Mouse (Mus musculus): ENCODE data around the gene Scgb1b24. TPM values are rescaled to one million over a fixed set of nuclear protein-coding genes. Genes with fewer than 3 reads are reported as not detected.

Gene Scgb1b24
- polyA plus RNA-seq (2015; fragmentation: Nextera tagmentation; extraction: Ambion mirVana): not detected in 2 replicates

- Histone ChIP-seq H3K4me1 (replicated peaks) (no peaks in the 10 kb centered on the region), H3K36me3 (no peaks in the 10 kb centered on the region), H3K27ac (replicated peaks) (no peak within 1 kb of the TSS), H3K9me3 (peaks cover 51% of the 10 kb centered on the region), H3K4me2 (no peak within 1 kb of the TSS), H3K27me3 (no peaks in the 10 kb centered on the region), H3K9ac (no peak within 1 kb of the TSS), H3K4me3 (no peak within 1 kb of the TSS)
- no peak for ATAC-seq (ENCODE audit: low FRiP score, low read depth)
- 80% methylated on average over 3 of the region's 3 CpGs for WGBS
These were observed at the start of gene Scgb1b24 for GRCm38 (mm10) chr7:33743499-33743898. Scgb1b24 (plus strand) TSS chr7:33743799.

- Histone ChIP-seq H3K27me3 (no peaks in the 10 kb centered on the region), H3K9ac (no peak within 1 kb of the TSS), H3K4me3 (no peak within 1 kb of the TSS), H3K36me3 (no peaks in the 10 kb centered on the region), H3K9me3 (peaks cover 58% of the 10 kb centered on the region), H3K4me2 (no peak within 1 kb of the TSS), H3K27ac (replicated peaks) (no peak within 1 kb of the TSS), H3K4me1 (replicated peaks) (no peaks in the 10 kb centered on the region)
- WGBS: 85% methylated on average over 2 of the region's 2 CpGs
- no peak for ATAC-seq (ENCODE audit: low FRiP score, low read depth)
These were observed 4.4 kb upstream of the Scgb1b24 start, which contains the start of gene Scgb2b24 for GRCm38 (mm10) chr7:33739212-33739611. Scgb2b24 (minus strand) TSS chr7:33739312.

Other genes starting within 250 kb of the Scgb1b24 start
- gene Scgb2b21, start 223.3 kb upstream of the Scgb1b24 start, polyA plus RNA-seq (2015; fragmentation: Nextera tagmentation; extraction: Ambion mirVana): not detected in 2 replicates
- gene Scgb2b24, start 4.5 kb upstream of the Scgb1b24 start, polyA plus RNA-seq (2015; fragmentation: Nextera tagmentation; extraction: Ambion mirVana): not detected in 2 replicates
- not detected in 2 replicates for gene Scgb2b26, start 201.2 kb downstream of the Scgb1b24 start, polyA plus RNA-seq (2015; fragmentation: Nextera tagmentation; extraction: Ambion mirVana)